Mouse (Mus musculus) testis, postnatal 10 days (tissue): Measurements from ENCODE around the gene Cop1.
A peak's percentile ranks its signal among the peaks of the same experiment; 100 is the strongest.

Experiments used
- DNase-seq: peaks from one replicate; pipeline ENCODE4 v3.0.0; 2021; ENCODE audit warnings: low spot score

Cop1 gene

DNA sequence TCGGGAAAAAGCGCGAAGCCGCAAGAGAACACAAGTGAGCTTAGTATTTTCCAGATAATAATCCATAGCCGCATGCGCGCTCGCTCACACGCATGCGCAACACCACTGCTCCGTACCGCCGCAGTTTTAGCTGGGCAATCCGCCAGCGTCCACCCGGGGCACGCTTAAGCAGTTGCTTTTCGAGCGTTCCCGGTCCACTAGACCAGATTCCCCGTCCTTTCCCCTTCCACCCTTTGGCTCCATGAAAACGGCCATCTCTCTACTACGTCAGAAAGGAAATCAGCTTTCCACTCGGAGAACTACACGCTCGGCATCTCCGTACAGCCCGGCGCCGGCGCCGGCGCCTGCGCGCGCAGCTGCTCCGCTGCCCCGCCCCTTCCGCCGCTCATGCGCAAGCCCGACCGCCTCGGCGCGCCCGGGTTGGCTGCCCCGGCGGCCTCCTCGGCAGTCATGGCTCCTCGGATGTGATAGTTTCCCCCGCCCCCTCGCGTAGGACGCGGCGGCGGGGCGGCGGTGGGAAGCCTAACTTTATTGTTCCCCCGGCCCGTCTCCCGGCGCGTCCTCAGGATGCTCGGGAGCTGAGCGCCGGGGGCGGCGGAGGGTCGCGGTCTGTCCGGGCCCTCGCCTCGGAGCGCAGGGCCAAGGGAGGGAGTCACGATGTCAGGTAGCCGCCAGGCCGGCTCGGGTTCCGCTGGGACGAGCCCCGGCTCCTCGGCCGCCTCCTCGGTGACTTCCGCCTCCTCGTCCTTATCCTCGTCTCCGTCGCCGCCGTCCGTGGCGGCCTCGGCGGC, at the start of gene Cop1:
Gene Cop1 (plus strand): TSS at position 540 of the 791 bp plus-strand sequence.
- peak; percentile 94 for DNase-seq

DNA sequence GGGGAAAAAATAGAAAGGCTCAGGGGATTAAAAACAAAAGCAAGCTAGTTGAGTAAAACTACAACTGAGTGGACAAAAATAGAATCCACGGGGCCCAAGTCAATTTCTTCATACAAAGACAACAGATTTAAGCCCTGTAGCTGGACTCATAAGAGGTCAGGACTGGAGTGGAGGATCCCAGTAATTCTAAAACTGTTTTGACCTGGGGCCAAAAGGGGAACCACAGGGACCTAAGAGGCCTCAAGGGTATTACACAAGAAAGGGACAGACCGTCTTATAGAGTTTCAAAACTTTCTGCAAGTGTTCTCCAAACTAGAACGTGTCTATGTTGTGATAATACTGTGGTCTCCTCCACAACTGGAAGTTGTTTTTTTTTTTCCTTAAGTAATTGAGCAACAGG, 45.4 kb upstream of the Cop1 start:
- DNase-seq = no peak

DNA sequence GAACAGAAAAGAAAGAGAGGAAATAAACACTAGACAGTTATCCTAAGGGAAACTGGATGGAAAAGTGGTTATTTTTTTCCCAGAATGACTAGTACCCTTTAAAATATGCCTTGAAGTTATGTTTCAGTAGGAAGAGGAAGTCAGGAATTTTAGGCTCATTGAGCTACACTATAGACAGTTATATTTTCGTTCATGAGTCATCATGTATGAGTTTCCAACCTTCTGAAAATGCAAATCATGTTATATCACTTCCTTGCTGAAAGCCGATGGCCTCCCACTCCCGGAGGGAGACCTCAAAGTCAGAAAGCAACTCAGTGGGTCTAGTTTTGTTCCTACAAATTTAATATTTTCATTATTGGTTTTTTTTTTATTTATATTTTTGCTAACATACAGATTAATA, 33.5 kb upstream of the Cop1 start:
- no peak for DNase-seq

DNA sequence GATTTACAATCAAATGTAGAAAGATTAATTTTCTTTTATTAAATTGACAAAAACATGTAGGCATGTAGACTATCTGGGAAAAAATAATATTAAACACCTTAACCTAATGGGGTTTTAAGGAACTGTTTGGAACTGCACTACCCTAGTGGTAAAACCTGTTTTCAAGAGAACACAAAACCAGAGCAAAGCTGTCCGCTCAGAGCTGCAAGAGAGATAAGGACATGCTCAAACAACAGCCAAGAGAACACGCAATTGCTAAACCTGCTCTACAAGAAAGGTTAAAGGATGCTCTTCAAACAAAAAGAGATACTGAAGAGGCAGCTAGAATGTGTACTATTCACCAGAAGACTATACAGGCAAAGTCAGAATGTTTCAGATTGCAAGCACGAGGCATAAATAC, 32.5 kb upstream of the Cop1 start:
- no peak for DNase-seq

DNA sequence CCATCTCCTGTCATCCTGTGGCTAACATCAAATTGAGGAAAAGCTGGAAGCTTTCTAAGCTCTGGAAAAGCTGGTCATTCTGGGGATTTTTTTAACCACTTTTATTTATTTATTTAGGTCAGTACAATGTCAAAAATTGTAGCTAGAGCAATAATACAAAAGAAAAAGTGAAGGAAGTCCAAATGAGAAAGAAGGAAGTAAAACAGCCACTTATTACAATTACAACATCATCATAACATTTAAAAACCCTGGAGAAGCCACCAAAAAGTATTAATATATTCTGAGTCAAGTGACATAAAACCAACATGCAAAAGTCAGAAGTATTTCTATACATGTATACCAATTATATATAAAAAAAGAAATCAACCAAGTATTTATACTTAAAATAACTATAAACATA, 30.9 kb upstream of the Cop1 start:
- DNase-seq = no peak

DNA sequence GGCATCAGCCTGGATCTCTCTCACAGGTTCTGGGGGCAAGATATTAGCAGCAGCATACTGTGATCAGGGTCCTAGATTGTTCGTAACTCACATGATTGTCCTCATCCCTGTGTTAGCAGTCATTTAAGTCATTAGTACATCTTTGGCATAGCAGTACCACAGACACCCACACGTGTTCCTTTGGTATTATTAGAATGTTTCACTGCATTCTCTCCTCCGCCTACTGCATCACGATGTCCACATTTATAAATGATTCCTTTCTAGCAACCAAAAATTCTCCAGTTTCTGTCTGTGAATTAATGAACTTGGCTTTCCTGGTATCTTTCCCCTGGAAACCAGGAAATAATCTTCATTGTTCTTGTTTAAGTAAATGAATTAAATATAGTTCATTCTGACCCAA, 20.4 kb upstream of the Cop1 start:
- DNase-seq = no peak

DNA sequence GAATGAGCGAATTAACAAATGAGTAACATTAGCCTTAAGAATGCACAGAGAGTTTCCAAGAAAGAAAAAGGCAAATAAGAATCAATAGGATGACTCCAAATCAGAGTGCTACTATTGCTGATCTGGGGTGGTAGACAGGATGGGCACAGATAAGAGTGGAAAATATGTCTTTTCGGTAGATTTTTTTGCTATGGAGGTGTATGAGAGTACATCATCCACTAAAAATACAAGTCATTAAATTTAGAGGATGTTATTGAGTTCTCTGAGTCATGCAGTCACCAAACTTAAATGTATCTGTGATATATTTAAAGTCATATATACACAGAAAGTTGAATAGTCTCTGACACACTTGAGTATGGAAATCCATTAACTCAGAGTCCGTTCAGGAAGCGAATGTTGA, 14.7 kb upstream of the Cop1 start:
- no peak for DNase-seq

DNA sequence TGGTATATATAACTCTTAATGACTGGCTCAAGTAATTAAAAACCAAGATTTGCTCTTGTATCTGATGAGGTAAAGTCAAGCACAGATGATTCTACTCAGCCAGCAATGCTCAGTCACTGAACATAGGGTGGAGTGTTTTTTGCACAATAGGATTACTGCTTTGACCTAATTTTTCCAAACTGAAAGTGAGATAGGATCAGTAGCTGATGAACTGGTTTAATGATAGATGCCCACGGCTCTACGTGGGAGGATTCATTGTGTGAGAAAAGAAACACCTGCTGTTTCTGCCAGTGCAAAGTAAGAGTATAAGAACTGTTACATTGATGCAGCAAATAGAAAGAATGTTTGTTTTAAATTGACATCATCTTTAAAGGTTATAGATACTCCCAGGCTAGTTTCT, 10.1 kb upstream of the Cop1 start:
- DNase-seq = no peak

DNA sequence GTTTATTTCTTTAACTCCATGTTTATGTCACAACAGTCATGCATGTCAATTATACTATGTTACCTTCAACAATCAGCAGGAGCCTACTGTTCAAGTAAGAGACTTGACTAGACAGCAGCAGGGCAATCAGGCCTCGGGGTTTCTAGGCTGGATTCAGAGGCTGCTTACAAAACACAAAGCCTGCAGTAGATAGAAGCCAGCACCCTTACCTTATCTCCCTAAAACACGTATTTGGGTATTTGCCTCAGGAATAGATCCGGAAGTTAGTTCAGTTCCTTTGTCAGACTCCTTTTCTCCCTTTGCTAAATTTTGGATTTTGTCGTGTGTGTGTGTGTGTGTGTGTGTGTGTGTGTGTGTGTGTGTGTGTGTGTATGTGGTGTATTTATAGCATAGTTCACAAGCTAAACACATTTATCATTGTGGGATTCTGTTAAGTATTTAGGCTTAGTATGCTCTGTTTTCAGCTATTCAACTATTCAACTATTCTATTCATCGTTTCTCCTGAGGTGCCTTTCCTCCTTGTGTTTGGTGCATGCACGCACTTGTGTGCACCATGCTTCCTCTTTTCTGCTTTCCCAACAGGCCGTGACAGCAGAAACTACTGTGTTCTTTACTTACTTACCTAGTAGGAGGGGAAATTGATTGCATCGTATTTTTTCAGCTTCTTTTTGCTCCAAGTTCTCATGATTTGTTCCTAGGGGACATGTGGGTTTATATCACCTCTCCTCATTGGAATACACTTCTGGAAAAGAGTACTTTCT, 6.9 kb upstream of the Cop1 start:
- DNase-seq = no peak

DNA sequence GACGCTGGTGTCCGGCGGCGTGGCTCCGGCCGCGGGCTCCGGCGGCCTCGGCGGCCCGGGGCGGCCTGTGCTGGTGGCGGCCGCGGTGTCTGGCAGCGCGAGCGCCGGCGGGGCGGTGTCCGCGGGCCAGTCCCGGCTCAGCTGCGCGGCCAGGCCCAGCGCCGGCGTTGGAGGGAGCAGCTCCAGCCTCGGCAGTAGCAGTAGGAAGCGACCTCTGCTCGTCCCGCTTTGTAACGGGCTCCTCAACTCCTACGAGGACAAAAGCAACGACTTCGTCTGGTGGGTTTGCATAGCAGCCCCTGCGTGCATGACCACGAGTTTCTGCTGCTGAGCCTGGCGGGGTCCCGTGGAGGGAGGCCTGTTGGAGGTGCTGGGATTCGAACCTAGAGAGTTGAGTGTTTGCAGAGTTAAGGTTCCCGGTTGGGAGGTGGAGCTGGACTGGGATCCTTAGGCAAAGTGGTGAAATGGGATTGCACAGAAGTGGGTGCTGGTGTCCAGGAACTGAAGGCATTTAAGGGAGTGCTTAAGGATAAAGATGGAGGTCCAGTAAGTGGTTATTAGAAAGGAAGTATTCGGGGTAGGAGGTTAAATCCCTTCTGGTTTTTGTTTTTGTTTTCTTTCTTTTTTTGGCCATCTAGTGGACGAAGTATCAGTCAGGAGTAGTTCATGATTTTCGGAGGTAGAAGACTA, 597 bp downstream of the Cop1 start:
- peak; percentile 56 for DNase-seq

DNA sequence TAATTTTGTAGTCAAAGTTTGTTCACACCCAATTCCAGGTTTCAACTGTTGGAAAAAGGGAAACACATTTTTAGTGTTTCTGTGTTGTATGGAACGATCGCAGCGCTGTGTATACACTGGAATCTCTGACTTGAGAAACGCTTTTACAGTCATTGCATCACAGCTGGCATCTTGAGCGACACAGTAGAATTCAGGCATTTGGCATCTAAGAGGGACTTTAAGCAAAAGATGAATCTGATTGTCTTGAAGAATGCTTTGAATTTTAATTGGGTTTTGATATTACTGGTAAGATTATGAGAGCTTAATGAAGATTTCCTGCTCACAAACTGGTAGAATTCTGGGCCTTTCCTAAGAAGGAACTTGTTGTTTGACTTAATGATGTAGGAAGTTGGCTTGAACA, 1.3 kb downstream of the Cop1 start:
- no peak for DNase-seq

DNA sequence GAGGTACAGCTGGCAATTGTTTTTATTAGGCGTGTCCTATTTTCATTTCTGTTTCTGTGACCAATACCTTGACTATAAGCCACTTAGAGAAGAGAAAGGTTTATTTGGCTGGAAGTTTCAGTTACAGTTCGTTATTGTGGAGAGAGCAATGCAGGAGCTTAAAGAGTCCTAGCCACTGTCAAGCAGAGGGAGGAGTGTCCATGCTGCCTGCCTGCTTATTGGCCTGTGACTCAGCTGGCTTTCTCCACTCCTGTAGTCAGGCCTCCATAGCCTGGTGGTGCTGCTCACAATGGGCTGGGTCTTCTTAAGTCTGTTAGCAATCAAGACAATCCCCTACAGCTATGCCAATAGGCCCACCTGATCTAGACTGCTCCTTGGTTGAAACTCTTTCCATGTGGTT, 2.4 kb downstream of the Cop1 start:
- DNase-seq = no peak

DNA sequence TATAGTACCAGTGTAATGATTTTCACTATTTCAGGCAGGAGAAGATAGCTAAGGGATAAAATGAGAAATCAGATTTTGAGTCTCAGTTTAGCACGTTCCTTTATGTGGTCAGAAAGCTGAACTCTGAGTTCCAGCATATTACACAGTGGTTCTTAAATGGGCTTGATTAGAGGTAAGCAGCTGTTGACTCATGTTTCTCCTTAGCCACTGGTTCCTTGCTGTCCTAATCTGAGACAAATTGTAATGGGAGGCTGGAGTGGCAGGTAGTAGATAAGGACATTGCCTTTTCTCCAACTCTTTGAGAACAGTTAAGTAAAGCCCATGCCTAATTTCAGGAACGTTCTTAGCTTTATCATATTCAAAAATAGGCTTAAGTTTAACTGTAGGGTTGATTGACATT, 3.6 kb downstream of the Cop1 start:
- no peak for DNase-seq

DNA sequence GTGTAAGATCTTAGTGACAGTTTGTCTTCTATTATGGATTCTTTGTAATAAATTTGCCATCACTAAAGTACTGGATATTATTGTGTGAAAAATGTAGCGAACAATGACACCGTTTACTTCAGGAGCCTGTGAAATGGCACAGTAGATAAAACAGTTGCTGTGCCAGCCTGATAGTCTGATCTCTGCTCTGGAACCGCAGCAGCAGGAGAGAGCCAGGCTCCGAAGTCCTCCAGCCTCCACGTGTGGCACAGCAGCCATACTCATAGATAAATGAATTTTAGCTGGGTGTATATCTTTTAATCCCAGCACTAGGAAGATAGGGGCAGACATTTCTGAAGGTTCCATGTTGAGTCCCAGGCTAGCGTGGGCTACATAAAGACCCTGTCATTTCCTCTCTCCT, 6.0 kb downstream of the Cop1 start:
- no peak for DNase-seq

DNA sequence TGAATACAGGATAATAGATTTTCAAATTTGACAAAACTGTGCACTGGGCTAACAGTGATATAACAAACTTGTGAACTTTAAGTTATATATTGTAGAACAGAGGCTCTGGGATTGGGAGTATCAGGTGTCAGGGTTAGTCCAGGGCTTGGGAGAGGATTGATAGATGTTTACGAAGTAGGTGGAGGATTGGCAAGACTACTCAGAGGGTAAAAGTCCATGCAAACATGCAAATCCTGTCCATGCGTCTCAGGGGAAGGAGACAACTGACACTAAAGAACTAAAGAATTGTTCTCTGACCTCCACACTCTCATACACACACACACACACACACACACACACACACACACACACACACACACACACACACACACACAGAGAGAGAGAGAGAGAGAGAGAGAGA, 18.2 kb downstream of the Cop1 start:
- DNase-seq = no peak

DNA sequence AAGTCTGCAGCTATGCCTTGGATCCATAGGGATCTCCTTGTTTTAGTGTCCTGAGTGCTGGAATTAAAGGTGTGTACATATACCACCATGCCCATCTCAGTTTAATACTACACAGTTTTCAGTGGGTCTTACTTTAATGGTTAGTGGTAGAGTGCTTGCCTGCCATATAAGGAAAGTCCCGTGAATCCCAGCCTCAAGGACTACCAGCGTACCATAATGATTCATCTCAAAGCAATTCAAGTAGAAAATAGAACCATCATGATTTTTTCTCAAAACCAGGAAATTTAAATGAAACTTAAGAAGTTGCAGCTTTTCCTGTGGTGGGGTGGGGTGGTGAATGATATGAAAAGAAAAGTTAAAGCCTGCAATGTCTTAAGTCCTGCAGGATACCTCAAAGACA, 21.0 kb downstream of the Cop1 start:
- no peak for DNase-seq

DNA sequence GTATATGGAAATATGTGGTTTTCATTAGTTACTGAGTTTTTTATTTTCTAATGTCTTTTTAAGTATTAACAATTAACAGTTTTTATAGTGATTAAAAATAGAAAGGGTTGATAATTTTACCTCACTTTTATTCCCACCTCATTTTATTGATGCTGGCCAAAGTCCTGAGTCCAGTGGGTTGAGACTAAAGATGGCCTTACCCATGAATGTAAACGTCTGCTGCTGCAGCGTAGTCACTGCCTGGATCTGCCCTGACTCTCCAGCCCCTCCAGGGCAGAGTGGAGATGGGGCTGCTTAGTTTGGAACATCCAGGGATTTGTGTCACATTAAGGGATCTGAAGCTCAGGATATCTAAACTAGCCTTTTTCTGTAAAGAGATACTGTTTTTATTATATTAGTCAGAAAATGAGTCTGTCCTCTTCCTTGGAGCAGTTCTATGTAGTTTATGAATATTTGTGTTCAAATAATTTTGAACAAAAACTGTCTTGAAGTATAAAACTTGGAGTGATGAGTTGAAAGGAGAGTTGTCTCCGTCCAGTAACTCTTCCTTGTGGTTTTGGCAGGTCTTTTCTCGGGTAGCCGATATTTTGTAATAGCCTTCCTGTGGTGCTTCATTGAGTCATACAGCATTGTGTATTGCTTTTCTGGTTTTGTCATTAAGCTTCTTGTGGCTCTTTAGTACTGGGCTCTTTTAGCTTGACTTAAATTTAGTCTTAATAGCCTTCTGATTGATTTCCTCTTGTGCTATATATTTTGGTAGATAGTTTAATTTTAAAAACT, 23.0 kb downstream of the Cop1 start:
- DNase-seq = no peak

DNA sequence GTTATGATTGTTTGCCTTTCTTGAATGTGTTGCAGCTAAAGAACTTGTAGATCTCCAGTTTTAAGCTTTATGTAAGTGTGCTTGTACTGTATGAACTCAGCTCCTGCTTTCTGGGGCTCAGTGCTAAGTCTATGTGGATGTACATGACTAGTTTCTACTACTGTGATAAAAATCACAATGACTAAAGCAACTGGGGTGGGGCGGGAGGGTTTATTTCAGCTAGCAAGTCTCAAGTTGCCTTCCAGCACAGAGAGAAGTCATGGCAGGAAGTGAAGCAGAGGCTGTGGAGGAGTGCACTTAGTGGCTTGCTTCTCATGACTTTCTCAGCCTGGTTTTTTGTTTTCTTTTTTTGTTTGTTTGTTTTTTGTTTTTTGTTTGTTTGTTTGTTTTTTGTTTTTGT, 24.4 kb downstream of the Cop1 start:
- DNase-seq = no peak

DNA sequence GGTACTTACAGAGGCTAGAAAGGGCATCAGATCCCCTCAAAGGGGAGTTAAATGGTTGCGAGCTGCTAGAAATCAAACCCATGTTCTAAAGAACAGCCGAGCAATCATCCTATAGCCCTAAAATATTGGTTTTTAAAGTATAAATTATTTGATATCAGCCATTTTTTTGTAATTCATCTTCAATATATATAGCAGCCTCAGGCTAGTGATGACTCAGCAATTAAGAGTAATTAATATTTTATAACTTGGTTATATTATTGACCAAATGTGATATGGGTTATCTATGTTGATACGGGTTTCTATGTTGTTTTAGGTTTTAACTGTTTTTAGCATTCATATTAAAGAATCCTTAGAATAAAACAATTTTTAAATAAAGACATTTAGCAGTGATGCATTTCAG, 31.7 kb downstream of the Cop1 start:
- no peak for DNase-seq

DNA sequence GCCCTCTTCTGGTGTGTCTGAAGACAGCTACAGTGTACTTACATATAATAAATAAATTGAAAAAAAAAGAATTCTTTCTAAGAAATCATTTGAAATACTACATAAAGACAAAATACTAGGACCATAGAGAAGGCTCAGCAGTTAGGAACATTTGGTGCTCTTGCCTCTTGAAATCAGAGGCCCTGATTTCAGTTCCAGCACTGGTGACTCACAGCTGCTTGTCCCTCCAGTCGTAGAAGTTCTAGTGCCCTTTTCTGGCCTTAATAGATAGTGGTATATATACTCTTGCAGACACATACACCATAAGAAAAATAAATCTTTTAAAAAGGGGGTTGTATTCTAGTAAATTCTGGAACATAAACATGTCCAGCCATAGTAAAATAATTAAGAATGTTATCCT, 48.0 kb downstream of the Cop1 start:
- DNase-seq = no peak

DNA sequence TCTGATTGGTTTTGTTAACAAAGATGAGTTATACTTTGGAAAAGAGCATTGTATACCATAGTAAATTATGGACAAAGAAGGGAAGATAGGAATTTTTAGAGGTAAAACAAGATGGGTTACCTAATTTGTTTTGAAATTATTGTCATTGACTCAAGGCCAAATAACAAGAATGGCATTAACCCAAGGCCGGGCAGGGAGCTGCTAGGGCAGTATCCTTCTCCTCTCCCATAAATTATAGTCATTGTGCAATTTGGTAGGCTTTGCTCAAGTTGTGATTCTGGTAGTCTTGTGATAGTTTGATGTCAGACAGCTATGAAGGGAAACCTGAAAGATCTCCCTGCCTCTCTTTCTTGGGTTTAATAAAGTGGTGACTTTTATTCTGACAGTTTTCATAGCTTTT, 49.7 kb downstream of the Cop1 start:
- DNase-seq = no peak

DNA sequence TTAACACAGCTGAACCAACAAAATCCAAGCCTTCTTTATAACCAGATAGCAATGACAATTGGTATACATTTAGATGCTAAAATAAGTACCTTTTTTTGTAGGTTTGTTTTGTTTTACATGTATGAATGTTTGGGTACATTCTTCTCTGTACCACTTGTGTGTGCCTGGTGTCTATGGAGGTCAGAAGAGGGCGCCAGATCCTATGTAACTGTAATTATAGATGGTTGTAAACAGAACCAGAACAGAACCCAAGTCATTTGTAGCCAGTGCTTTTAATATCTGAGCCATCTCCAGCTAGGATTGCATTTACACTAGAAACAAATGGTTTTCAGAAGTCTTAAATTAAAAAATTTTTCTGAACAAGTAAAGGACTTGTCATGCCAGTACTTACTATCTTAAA, 54.7 kb downstream of the Cop1 start:
- no peak for DNase-seq
